In genomic region chr14:57709171-57709570, GRCm38 (mm10) we compare ENCODE assay signal across 11 mouse cellular contexts. TPM values are rescaled to one million over a fixed set of nuclear protein-coding genes. Genes with fewer than 3 reads are reported as not detected.
DNase-seq lines count a peak whose midpoint lies in the region; ATAC-seq and TF ChIP-seq lines count a peak whose summit lies in the region.
"Had no signal": no experiment of that assay in that cellular context is flagged by ENCODE, and none has a peak within 500 bp of the region (broad histone marks: within the 10 kb centered on the region; RNA-seq: fewer than 3 reads in every experiment).

No protein-coding gene starts in this region.

- no peaks in the 10 kb centered on the region for H3K9me3 ChIP-seq in kidney, embryonic 14.5 days (ENCODE audit: control insufficient read depth, low read length)
- no peaks in the 10 kb centered on the region for H3K9me3 ChIP-seq in heart, embryonic 15.5 days (replicated peaks)
- no peaks in the 10 kb centered on the region for H3K9me3 ChIP-seq in stomach, embryonic 15.5 days
- H3K9me3 ChIP-seq: G1E had no signal

- TF ChIP-seq CTCF in lung, adult 2 months (IDR thresholded peaks at IDR 0.05; ENCODE audit: insufficient read depth, low read length), result no peak

- no peak for ATAC-seq in kidney, embryonic 14.5 days (ENCODE audit: low FRiP score, low TSS enrichment)
- ATAC-seq in heart, embryonic 15.5 days (replicated peaks; ENCODE audit: insufficient number of reproducible peaks, insufficient read depth, low FRiP score, low read depth), result peak; percentile 66
- no peak for ATAC-seq in stomach, embryonic 15.5 days (ENCODE audit: insufficient read depth, low FRiP score, low read depth)
- no peak for ATAC-seq in megakaryocyte progenitor cell, adult 5-6 weeks (replicated peaks; ENCODE audit: poor library complexity)
- no peak for ATAC-seq in megakaryocyte, adult 5-6 weeks (ENCODE audit: poor library complexity, severe bottlenecking)

- H3K27ac ChIP-seq in kidney, embryonic 14.5 days (ENCODE audit: low read depth, low read length), result no peak overlapping the region; the same call in 1 of the 2 replicates
- H3K27ac ChIP-seq in heart, embryonic 15.5 days, result peak overlapping the region; percentile 80
- peak overlapping the region; percentile 36; the same call in 1 of the 2 replicates for H3K27ac ChIP-seq in stomach, embryonic 15.5 days

- H3K9ac ChIP-seq in kidney, embryonic 14.5 days (ENCODE audit: low read depth, low read length), result no peak overlapping the region
- H3K9ac ChIP-seq in heart, embryonic 15.5 days, result 0 out of 2 replicates have a peak overlapping the region, but pooled peaks have one; percentile 6
- no peak overlapping the region for H3K9ac ChIP-seq in stomach, embryonic 15.5 days

- H3K4me2 ChIP-seq in kidney, embryonic 14.5 days (replicated peaks; ENCODE audit: low read depth, low read length), result no peak overlapping the region
- H3K4me2 ChIP-seq in heart, embryonic 15.5 days, result peak overlapping the region; percentile 30
- no peak overlapping the region for H3K4me2 ChIP-seq in stomach, embryonic 15.5 days

- no peaks in the 10 kb centered on the region for H3K27me3 ChIP-seq in kidney, embryonic 14.5 days (ENCODE audit: control insufficient read depth, insufficient read depth, low read length)
- no peaks in the 10 kb centered on the region for H3K27me3 ChIP-seq in heart, embryonic 15.5 days
- no peaks in the 10 kb centered on the region for H3K27me3 ChIP-seq in stomach, embryonic 15.5 days (replicated peaks)

- H3K4me1 ChIP-seq in kidney, embryonic 14.5 days (ENCODE audit: control insufficient read depth, insufficient read depth, low read length), result peaks cover 4% of the 10 kb centered on the region; the same call in 1 of the 2 replicates
- H3K4me1 ChIP-seq in heart, embryonic 15.5 days (replicated peaks), result peaks cover 39% of the 10 kb centered on the region
- peaks cover 54% of the 10 kb centered on the region for H3K4me1 ChIP-seq in lung, adult 2 months (ENCODE audit: control insufficient read depth, insufficient read depth, low read length)
- peaks cover 16% of the 10 kb centered on the region for H3K4me1 ChIP-seq in stomach, embryonic 15.5 days

- DNase-seq in kidney, adult 11 months, result peak; percentile 47
- DNase-seq in lung, adult 2 months, result peak; percentile 45
- no peak for DNase-seq in thymus, postnatal 36 days
- DNase-seq: thymus, postnatal 14 days had no signal

- H3K36me3 ChIP-seq in kidney, embryonic 14.5 days (ENCODE audit: control insufficient read depth, insufficient read depth, low read length), result peaks cover 7% of the 10 kb centered on the region; the same call in 1 of the 2 replicates
- peaks cover 4% of the 10 kb centered on the region; the same call in 1 of the 2 replicates for H3K36me3 ChIP-seq in heart, embryonic 15.5 days
- H3K36me3 ChIP-seq in stomach, embryonic 15.5 days, result peaks cover 7% of the 10 kb centered on the region; the same call in 1 of the 2 replicates
- H3K36me3 ChIP-seq: G1E had no signal

- 83% methylated on average over 10 of the region's 10 CpGs for WGBS in kidney, embryonic 14.5 days
- 42% methylated on average over 10 of the region's 10 CpGs for WGBS in heart, embryonic 15.5 days
- WGBS in lung, adult 2 months, result 29% methylated on average over 10 of the region's 10 CpGs
- 58% methylated on average over 10 of the region's 10 CpGs for WGBS in stomach, embryonic 15.5 days

- 0 out of 2 replicates have a peak, but pooled peaks have one; percentile 20 for TF ChIP-seq POLR2A in lung, adult 2 months (IDR thresholded peaks at IDR 0.05; ENCODE audit: borderline replicate concordance, extremely low read depth, low read depth, low read length)

- H3K4me3 ChIP-seq in kidney, embryonic 14.5 days (ENCODE audit: low read length), result no peak overlapping the region
- no peak overlapping the region for H3K4me3 ChIP-seq in heart, embryonic 15.5 days
- no peak overlapping the region for H3K4me3 ChIP-seq in lung, adult 2 months (replicated peaks; ENCODE audit: extremely low read depth, low read depth, low read length)
- no peak overlapping the region for H3K4me3 ChIP-seq in stomach, embryonic 15.5 days (replicated peaks)

RNA-seq across cellular contexts. Expression of gene Gm49361, which starts 36.7 kb away (rescaled TPM):
- not detected in 2 replicates for polyA plus RNA-seq in kidney, embryonic 14.5 days (2014; fragmentation: Nextera tagmentation; extraction: Ambion mirVana)
- polyA plus RNA-seq in heart, embryonic 15.5 days (2015; fragmentation: Nextera tagmentation; extraction: Ambion mirVana), result not detected in 2 replicates
- 2.2 TPM in 1 of 2 replicates, not detected in the other for polyA plus RNA-seq in lung, adult 2 months (2012; rRNA removed)
- not detected in 2 replicates for polyA plus RNA-seq in stomach, embryonic 15.5 days (2015; fragmentation: Nextera tagmentation; extraction: Ambion mirVana)
- total RNA-seq in megakaryocyte progenitor cell, adult 5-6 weeks (2015), result not detected in 2 replicates
- total RNA-seq in megakaryocyte progenitor cell, adult 5-6 weeks (2017), result not detected in 2 replicates
- not detected in 2 replicates for total RNA-seq in megakaryocyte, adult 5-6 weeks (2015)
- 0.59 TPM in 1 of 2 replicates, not detected in the other for total RNA-seq in megakaryocyte, adult 5-6 weeks (2017)
- total RNA-seq: G1E had no signal
- polyA plus RNA-seq: cortical plate, adult 2 months; G1E had no signal

RNA-seq across cellular contexts. Expression of gene Xpo4, which starts 43.9 kb away (rescaled TPM):
- 25.4 and 36.7 TPM in 2 replicates for polyA plus RNA-seq in kidney, embryonic 14.5 days (2014; fragmentation: Nextera tagmentation; extraction: Ambion mirVana)
- 11.1 and 12.6 TPM in 2 replicates for polyA plus RNA-seq in heart, embryonic 15.5 days (2015; fragmentation: Nextera tagmentation; extraction: Ambion mirVana)
- polyA plus RNA-seq in lung, adult 2 months (2012; rRNA removed), result 2.3 and 3.8 TPM in 2 replicates
- polyA plus RNA-seq in stomach, embryonic 15.5 days (2015; fragmentation: Nextera tagmentation; extraction: Ambion mirVana), result 20.4 and 21.3 TPM in 2 replicates
- total RNA-seq in megakaryocyte progenitor cell, adult 5-6 weeks (2015), result 37.2 and 38.5 TPM in 2 replicates
- 31.2 and 43.2 TPM in 2 replicates for total RNA-seq in megakaryocyte progenitor cell, adult 5-6 weeks (2017)
- total RNA-seq in megakaryocyte, adult 5-6 weeks (2015), result 12.6 and 14.2 TPM in 2 replicates
- total RNA-seq in megakaryocyte, adult 5-6 weeks (2017), result 17.1 and 19.6 TPM in 2 replicates

RNA-seq across cellular contexts. Expression of gene Lats2, which starts 49.0 kb away (rescaled TPM):
- polyA plus RNA-seq in kidney, embryonic 14.5 days (2014; fragmentation: Nextera tagmentation; extraction: Ambion mirVana), result 12.6 and 21.5 TPM in 2 replicates
- 20.3 and 26.2 TPM in 2 replicates for polyA plus RNA-seq in heart, embryonic 15.5 days (2015; fragmentation: Nextera tagmentation; extraction: Ambion mirVana)
- polyA plus RNA-seq in lung, adult 2 months (2012; rRNA removed), result 85.5 and 111 TPM in 2 replicates
- 18.0 and 19.1 TPM in 2 replicates for polyA plus RNA-seq in stomach, embryonic 15.5 days (2015; fragmentation: Nextera tagmentation; extraction: Ambion mirVana)
- 9.3 and 16.9 TPM in 2 replicates for total RNA-seq in megakaryocyte progenitor cell, adult 5-6 weeks (2015)
- 8.1 and 8.2 TPM in 2 replicates for total RNA-seq in megakaryocyte progenitor cell, adult 5-6 weeks (2017)
- 35.0 and 39.1 TPM in 2 replicates for total RNA-seq in megakaryocyte, adult 5-6 weeks (2015)
- total RNA-seq in megakaryocyte, adult 5-6 weeks (2017), result 33.8 and 34.4 TPM in 2 replicates

Comparison
In these comparisons a context has a peak if more than half of its experiments do, and no peak if none do; other contexts are left out.
1. DNase-seq: peak in kidney, adult 11 months (single experiment) and lung, adult 2 months (single experiment); none in thymus, postnatal 36 days (0 of 2).